Mouse (Mus musculus): ENCODE measurements around the gene Lrrc63.

Lrrc63 gene

DNA sequence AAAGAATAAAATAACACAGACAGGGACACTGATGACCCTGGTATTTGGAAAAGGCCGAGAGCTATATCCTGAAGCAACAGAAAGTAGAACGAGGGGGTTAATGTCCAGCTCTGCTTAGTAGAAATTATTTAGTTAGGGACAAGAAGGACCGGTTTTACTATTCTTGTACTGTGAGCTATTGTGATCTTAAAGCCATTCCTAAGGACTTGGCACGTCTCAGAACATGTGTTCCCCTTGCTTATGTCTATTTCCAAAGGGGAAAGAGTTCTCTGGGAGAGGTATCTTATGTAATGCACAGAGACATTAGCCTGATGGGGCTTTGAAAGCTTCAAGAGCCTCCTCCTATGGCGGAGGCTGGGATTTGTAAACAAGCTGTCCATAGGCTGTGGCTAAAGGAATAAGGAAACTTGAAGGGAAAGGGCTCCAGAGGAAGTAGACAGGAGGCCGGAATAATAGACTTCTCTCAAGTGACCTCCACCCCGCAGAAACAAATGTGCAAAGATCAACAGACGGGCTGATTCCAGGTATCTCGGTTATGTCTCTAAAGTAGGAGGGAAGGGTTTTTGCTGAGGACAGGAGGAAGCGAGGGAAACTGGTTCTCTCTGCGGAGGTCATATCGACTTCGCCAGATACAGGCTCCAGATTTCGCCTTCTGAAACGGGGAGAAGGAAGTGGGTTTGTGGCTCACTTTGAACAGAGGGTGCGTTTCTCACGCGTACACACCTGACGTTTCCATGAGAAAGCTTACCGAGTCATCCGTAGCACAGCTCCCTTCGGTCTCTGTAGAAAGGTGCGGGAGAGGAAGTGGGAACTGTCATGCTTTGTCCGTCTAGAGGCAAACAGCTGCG lies 5.7 kb upstream of the Lrrc63 start:
- no peak for DNase-seq

DNA sequence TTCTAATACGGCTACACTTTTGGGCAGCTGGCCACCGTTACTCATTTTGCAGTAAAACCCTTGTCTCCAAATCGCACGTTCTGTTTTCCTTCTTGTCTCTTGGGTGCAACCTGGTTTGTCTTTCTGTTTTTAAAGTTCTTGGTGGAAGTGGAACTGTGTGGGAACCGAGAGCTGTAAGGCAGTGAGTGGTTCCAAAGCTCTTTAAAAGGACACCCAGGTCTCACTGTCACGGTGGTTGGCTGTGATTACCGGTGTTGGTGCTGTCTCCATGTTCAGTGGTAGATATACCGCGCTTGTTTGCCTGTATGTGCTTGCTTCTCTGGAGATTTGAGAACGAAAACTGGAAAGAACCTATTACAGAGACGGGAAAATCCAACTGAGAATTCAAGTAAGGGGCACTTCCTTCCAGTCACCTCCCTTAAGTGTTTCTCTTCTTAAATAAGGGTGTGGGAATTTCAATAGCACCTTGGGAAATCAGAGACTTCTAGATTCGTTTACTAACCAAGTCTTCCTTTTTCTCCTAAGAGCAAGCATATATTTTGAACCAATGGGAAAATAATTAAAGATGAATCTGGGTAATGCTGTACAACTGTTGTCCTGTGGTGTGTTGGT lies 749 bp upstream of the Lrrc63 start:
- peak in 1 of 2 experiments; percentile 7 for DNase-seq

DNA sequence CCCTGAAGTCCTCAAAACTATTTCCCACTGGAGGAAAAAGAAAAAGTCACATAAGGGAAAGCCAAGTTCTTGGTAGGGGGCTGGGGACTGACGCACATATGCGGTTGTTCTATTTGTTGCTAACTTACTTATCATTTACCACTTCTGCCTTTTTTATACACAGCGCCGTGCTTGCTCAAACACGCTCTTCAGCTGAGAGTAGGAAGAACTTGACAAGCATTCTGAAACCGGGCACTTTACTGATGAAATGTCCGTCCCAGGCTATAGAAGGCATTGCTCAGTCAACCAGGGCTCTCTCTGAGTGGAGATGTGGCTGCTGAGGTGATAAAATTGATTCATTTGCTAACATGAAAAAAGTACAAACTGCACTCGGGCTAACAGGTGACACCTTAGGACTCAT lies 9.0 kb downstream of the Lrrc63 start:
- DNase-seq = no peak

DNA sequence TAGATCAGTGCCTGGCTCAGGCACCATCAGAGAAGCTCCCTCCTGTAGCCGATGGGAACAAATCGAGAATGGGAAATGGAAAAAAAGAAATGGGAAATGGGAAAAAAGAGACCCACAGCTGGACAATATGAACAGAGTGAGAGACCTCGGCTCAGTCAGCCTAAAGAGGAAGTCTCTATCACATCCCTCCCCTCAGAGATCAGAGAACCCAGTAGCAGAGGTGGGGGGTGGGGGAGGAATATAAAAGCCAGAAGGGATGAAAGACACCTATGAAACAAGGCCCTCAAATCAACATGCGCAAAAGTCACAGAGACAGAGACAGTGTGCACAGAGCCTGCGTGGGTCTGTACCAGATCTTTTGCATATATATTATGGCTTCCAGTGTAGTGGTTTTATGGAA lies 27.7 kb downstream of the Lrrc63 start:
- no peak for DNase-seq

DNA sequence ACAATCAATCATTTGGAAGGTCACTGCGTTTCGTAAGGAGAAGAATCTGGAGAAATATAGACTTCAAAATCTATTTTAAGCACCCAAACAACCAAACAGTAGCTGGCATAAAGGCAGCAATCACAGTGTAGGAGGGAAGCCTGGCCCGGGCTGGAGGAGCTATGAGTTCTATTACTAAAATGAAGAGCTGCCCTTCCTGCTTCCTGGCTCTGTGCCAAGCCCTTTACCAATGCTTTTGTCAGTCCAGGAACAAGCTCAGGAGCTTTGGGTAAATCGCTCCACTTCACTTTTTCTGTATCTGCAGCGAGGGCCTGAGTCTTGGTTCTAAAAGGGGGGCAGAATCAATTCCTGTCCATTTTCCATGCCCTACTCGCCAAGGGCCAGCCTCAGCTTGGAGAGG lies 52.7 kb downstream of the Lrrc63 start:
- DNase-seq = no peak

DNA sequence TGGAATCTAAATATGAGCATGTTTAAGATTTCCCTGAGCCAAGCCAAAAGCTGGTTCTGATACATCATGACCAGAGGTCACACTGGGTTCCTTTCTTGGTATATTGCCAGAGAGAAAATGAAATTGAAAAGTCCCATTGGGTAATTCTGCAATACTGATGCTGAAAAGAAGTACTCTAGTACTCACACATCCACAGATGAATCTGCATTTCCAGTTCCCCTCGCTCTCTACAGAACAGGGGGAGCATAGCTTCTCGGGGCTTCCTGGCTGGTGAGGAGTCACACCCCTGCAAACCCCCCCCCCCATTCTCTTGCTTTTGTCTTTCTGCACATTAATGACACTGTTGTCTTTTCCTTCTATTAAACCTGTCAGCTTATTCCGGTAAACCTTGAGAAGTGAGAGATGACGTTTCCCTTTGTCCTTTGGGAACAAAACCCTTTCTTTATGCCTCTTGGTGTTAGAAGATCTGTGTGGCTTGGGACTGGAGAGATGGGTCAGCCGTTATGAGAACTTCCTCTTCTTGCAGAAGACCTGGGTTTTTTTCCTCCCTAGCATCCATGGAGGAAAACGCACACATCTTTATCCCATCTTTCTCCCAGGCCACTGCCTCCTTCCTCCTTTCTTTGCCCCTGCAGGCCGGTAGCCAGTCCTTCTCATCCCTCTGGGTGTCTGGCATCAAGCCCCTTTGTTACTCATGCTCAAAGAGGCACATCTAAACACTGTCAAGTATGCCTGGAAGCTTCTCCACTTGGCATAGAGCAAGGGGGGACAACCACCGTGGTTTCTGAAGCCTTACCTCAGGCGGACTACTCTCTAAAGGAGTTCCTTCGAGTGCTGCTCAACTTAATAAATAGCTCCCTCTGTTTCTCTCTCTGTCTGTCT lies 55.1 kb downstream of the Lrrc63 start:
- DNase-seq = no peak

DNA sequence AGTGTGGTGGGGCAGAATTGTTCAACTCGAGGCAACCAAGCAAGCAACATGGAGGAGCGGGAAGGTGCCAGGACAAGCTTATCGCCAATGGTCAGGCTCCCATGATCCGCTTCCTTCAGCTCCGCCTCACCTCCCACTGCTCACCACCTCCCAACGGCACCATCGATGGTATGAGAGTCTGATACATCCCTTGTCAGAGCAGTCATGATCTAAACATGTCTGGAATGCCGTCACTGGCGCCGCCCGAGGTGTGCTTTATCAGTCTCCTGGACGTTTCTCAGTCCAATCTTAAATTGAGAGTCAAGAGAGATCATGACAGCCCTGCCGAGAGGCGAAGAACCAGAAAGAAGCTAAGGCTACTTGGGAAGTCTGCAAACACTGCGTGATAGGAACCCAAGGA lies 59.6 kb downstream of the Lrrc63 start:
- DNase-seq = no peak

DNA sequence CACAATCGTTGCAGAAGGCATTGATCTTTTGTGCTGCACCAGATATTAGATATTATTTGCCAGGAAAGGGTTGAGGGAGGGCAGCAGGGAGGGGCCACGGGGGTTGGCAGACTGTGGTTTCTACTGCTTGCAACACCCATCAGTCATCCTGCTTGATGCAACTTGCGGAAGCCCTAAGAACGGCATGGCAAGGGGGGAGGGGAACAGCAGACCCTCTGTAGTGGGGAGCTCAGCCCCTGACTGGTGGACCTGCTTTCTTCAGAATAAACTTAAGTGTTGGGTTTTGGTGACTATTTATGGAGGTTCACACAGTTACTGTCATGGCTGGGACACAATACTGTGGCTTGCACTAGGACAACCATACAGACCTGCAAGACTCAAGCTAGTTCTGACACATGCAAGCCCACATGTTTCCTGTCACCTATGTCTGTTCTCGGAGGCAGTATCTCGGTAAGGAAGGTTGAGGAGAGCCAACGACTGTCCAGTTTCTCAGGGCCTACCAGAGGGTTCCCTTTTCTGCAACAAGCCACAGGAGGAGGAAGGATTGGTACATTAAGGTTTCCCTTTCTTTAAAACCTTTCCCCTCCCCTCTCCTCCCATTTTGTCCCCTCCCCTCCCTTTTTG lies 61.2 kb downstream of the Lrrc63 start:
- DNase-seq = no peak

DNA sequence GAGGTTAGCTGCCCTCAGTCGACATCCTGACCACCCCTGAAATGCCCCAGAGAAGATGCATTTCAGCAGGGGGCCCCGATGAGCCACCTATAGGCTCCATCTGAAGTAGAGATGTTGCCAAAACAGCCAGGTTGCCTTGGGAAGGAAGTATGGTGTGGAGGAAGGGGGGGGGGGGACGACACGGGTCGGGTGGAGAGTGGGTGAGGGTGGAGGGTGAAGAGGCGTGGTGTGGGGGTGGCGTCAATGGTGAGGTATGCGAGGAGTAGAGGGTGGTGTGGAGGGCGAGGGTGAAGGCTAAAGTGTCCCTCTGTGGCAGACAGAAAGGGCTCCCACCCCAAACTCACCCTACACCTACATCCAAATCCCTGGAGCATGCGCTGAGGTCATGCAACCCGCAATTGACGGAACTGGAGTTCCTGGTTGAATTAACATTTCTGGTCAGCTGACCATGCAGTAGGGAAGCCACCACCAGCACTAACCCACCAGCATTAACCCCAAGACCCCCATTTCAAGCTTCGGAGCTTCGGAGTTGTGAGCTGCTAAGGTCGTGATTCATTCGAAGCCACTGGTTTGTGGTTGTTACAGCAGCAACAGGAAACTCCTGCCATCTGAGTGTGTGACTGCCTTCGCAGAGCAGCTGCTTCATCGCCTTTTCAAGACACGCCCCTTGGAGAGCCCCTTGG lies 62.1 kb downstream of the Lrrc63 start:
- DNase-seq = no peak

DNA sequence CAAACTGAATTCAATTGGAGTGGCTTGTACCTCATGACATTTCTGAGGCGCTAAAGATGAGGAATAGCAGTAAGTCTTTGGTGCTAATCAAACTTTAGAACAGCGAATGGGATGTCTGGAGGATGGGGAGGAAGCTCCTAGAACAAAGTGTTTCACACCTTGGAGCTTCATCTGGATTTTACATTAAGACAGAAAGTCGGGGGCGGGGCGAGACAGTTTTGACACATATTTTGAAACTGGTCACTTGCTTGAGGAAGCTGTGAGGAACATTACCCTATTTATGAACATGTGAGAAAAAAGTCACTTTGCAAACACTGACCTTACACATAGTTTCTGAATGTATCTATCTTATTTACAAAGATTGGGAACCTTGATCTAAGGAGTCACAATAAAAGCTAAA lies 65.5 kb downstream of the Lrrc63 start:
- no peak for DNase-seq

DNA sequence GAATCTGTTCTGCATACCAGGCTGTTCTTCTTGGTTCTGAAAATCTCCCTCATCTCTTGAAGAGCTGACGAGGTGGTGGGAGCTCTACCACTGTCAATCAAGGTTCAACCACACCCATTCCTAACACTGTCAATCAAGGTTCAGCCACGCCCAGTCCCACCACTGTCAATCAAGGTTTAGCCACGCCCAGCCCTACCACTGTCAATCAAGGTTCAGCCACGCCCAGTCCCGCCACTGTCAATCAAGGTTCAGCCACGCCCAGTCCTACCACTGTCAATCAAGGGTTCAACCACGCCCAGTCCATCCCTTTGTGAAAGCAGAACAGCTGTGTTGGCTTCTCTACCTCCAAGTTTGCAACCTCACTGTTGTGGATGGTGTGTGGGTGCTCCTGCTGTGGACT lies 66.2 kb downstream of the Lrrc63 start:
- no peak for DNase-seq

DNA sequence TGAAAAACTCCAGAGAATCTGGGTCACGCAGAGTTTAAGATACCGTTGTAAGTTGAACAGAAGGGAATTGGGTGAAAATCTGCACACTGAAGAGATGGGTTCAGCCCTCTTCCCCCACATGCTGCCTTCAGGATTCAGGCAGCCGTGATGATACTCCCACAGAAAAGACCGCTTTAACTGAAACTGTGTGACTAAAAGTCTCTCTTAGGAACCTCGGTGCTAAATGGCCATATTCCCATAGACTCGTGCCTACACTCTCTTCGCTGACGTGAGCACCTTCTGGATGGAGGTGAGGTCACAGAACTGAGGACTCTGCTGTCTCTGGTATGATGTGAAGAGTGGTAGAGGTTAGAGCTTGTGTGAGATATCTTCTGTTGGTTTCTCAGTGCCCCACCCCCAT lies 66.7 kb downstream of the Lrrc63 start:
- no peak for DNase-seq

DNA sequence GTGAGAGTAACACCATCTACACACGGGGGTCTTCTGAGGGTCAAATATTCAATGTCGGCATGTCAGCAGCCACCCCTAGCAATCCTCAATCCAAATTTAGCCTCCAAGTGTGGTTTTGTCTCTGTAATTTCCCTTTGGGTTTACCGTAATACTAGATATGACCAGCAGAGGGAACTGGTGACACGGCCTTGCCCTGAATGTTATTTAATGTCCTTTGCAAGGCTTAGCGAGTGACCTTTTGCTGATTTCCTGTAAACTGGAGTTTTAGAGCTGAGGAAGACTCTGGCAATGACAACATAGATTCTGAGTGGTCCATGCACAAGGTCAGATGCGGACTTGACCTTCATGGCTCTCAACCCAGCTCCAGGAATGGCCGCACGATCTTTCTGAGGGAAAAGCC lies 70.1 kb downstream of the Lrrc63 start:
- peak; percentile 18 to 30 for DNase-seq

DNA sequence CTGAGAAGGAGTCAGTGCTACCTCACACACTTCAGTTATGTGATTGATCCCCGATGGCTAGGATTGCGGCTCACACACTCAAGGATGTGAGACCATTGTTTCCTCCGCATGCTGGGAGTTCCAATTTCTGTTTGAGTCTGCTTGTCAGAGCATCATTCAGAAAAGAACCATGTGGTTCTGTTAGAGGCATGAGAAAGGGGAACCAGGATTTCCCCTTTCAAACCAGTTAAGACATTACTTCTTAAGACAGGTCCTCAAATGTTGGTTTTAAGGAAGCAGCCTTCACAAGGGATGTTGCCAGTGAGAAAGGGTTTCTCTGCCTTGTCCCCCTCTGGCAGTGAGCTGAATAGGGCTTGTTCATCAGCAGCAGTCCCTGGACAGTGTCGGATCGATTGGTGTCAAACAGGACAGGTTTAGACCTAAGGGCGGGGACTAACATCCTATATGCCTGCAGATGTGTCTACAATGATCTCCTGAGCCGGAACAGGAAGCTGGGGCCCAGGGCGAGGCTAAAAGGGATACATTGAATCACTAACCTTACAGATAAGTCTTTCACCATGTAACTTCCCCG lies 73.7 kb downstream of the Lrrc63 start:
- DNase-seq = no peak

DNA sequence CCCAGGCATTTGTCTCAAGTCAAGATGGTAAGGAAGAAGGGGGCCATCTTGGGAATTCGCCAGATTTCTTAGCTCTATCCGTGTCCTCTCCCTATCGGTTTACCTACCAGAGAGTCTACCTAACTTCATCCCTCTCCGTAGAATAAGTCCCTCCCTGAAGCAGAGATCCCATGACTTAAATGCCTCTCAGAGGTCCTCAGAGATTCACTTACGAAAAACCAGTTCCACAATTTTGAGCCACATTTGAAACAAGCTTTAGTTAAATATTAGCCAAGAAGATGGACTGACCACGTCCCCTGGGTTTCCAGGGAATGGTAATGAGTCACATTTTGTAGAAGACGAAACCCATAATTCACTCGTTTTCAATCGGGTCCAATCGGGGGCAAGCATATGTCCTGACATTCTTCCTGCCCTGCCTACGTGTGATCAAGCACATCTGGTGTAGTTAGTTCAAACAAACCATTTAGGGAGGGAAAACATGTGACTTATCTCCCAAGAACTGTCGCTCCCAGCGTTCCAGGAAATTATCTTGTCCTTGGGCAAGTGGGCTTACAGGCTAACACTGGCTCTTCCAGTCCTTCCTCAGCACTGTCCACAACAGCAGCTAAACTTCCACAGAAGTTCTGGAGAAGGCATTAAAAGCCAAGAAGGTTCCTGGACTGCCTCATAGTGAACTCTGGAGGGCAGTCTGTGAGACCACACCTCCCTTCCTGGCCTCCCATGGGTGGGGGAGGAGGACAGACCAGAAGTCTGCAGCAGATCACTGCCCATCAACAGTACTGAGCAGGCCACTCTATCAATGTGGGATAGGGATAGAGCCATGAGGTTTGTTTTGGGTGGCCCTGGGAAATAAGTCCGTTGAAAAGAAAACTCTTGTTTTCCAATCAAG lies 76.0 kb downstream of the Lrrc63 start:
- no peak for DNase-seq

DNA sequence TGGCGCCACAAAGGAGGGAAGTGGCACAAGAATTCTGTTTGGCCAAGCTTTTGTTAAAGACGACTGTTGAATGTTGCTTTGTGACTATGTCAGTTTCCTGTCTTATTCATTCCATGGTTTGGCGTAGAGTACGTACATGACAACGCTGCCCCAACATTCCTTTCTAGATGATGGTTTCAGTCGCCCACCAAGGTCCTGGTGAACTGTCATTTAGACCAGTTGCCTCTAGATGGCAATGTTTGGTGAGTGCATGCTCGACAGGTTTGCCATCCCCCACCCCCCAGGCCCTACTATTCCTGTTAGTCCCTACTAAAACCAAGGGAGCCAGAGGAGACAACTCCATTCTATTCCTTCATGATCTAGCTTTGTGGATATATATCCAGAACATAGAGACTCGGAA lies 78.2 kb downstream of the Lrrc63 start:
- DNase-seq = no peak

DNA sequence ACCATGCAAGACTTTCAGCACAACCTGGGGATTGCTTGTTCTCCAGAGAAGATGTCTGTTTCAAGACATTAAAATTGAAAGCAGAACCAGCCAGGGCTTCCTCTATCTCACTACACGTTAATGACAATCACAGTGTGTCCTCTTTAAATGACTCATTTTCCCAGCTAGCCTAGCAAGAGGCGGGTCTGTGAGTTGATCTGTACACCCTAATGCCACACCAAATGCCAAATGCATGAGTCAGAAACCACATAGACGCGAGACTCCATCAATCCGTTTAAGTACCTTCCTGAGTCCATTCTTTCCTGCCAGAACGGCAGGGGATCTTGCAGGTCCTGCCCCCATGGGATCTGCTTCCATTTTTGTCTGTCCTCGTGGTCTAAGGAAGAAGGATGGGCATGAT lies 85.5 kb downstream of the Lrrc63 start:
- no peak for DNase-seq

DNA sequence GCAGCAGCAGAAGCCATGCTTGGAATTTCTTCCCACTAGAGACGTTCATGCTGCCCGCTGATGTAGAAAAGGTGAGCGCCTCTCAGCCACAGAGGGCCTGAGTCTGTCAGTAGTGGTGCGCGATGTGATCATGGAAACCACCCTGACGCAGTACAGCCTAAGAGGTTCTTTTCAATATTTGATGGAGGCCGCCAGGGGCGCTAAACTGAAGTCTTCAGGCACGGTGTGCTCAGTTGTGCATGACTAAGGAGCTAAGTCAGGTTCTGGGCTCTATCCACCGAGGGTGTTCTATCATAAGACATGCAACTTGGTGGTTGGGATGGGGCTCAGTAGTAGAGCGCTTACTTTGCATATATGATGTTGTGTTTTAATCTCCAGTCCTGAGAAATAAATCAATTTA lies 95.2 kb downstream of the Lrrc63 start:
- DNase-seq = no peak

Data from kidney, adult 8-10 months (tissue).